Mouse (Mus musculus) testis, adult 2 months (tissue): ENCODE results near the gene Il12a.

Experiments used
- CTCF ChIP-seq: fragments of 200-500 bp; IDR thresholded peaks from 2 replicates; pipeline ENCODE4 v1.5.1; 2012; ENCODE audit warnings: low read depth, mild to moderate bottlenecking, inconsistent platforms, low read length, moderate library complexity; ENCODE audit not compliant: control insufficient read depth, insufficient read depth, insufficient replicate concordance
- POLR2A ChIP-seq: fragments of 200-500 bp; IDR thresholded peaks from 2 replicates; pipeline ENCODE4 v1.6.1; 2012; ENCODE audit warnings: low read depth, mild to moderate bottlenecking, inconsistent platforms, low read length, moderate library complexity; ENCODE audit not compliant: control insufficient read depth

GRCm38 (mm10) chr3:68656607-68657352 lies 33.7 kb upstream of the Il12a start:
- no peak for TF ChIP-seq CTCF
- no peak for TF ChIP-seq POLR2A
